ENCODE assay signal across 13 mouse cellular contexts in the genomic region with DNA sequence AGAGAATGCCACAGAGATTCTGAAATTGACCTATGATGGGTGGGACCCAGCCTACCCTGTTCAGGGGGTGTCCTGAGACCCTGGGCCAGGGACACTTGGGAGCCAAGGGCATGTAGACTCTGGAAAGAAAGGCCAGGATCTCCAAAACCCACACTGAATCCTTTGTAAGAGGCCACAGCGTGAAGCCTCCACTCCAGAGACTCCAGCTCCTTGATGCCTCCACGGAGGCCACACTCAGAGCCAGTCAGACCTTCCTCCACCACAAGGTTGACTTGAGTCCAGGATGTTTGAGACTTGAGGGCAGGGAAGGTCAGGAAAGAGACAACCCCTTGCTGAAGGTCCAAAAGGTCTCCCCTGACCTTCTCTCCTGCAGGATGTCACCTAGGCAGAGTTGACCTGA. TPM values are rescaled to one million over a fixed set of nuclear protein-coding genes. Genes with fewer than 3 reads are reported as not detected.
A peak's percentile ranks its signal among the peaks of the same experiment; 100 is the strongest.
DNase-seq lines count a peak whose midpoint lies in the region; TF ChIP-seq lines count a peak whose summit lies in the region.
"Had no signal": no experiment of that assay in that cellular context is flagged by ENCODE, and none has a peak within 500 bp of the region (broad histone marks: within the 10 kb centered on the region; RNA-seq: fewer than 3 reads in every experiment).

No protein-coding gene starts in this region.

- H3K4me3 ChIP-seq in left cerebral cortex, adult 2 months, result no peak overlapping the region

- H3K27ac ChIP-seq in left cerebral cortex, adult 2 months, result no peak overlapping the region

- TF ChIP-seq CTCF in left cerebral cortex, adult 2 months (IDR thresholded peaks at IDR 0.05), result no peak

- peak; percentile 3 for DNase-seq in gastrocnemius, postnatal 25 days
- DNase-seq in gastrocnemius, postnatal 10 days, result no peak
- peak; percentile 2 for DNase-seq in left cerebral cortex, postnatal 36 days (ENCODE audit: low spot score in 2 of 2)
- DNase-seq in left cerebral cortex, adult 2 months (ENCODE audit: extremely low spot score in 1 of 2, low spot score in 2 of 2), result no peak
- peak; percentile 14 to 56 for DNase-seq in urinary bladder, postnatal 4 days (ENCODE audit: low spot score in 2 of 2)
- DNase-seq in urinary bladder, postnatal 14 days (ENCODE audit: low spot score), result no peak
- DNase-seq in lung, postnatal 14 days, result no peak
- DNase-seq in embryo, embryonic 10 days (ENCODE audit: low spot score), result no peak
- DNase-seq: cerebellum, adult 18-20 months; kidney, postnatal 36 days; liver had no signal

- intact Hi-C loops in left cerebral cortex, postnatal 36 days (cut with DNase I), result no loop called here
- intact Hi-C loops in left cerebral cortex, adult 2 months (cut with DNase I), result no loop called here

RNA-seq across cellular contexts. Expression of a gene that starts 0.8 kb away (rescaled TPM):
- 1 to 10 TPM in 1 of 2 experiments, under 1 TPM in 1; 0.84 to 1.2 TPM for total RNA-seq in gastrocnemius, postnatal 25 days (2021)
- 1 to 10 TPM; 2.3 to 2.6 TPM for total RNA-seq in gastrocnemius, postnatal 10 days (2021)
- total RNA-seq in left cerebral cortex, postnatal 36 days (2021), result 1 to 10 TPM; 3.1 to 3.7 TPM
- 1 to 10 TPM; 2.2 to 3.4 TPM for total RNA-seq in left cerebral cortex, adult 2 months (2021)

RNA-seq across cellular contexts. Expression of a gene that starts 20.6 kb away (rescaled TPM):
- 10 to 100 TPM; 12.6 to 14.8 TPM for total RNA-seq in gastrocnemius, postnatal 25 days (2021)
- total RNA-seq in gastrocnemius, postnatal 10 days (2021), result 10 to 100 TPM; 16.1 to 18.2 TPM
- 10 to 100 TPM; 41.9 to 55.9 TPM for total RNA-seq in left cerebral cortex, postnatal 36 days (2021)
- 10 to 100 TPM; 51.2 to 54.9 TPM for total RNA-seq in left cerebral cortex, adult 2 months (2021)

RNA-seq across cellular contexts. Expression of a gene that starts 52.7 kb away (rescaled TPM):
- total RNA-seq in gastrocnemius, postnatal 25 days (2021), result not detected
- total RNA-seq in gastrocnemius, postnatal 10 days (2021), result not detected
- total RNA-seq in left cerebral cortex, postnatal 36 days (2021), result 1 to 10 TPM; 1.1 to 1.3 TPM
- total RNA-seq in left cerebral cortex, adult 2 months (2021), result 1 to 10 TPM in 1 of 2 experiments, under 1 TPM in 1; 0.87 to 1.4 TPM
- total RNA-seq: gastrocnemius, adult 18-20 months; MEL had no signal

Comparison
In these comparisons a context has a peak if more than half of its experiments do, and no peak if none do; other contexts are left out.
1. DNase-seq: peak in gastrocnemius, postnatal 25 days (single experiment), left cerebral cortex, postnatal 36 days (2 of 2) and urinary bladder, postnatal 4 days (2 of 2); none in gastrocnemius, postnatal 10 days (single experiment), left cerebral cortex, adult 2 months (0 of 2), urinary bladder, postnatal 14 days (single experiment), lung, postnatal 14 days (single experiment) and embryo, embryonic 10 days (single experiment).